Mouse (Mus musculus): ENCODE results near the gene Tbk1. TPM values are rescaled to one million over a fixed set of nuclear protein-coding genes. Genes with fewer than 3 reads are reported as not detected.

Gene Tbk1
- total RNA-seq, 2 experiments from 2014 or later, result 20.7 to 24.8 TPM

- no peak for DNase-seq (ENCODE audit: low spot score in 2 of 2)
Observed at GRCm38 (mm10) chr10:121596580-121596979, 10.0 kb upstream of the Tbk1 start.

GRCm38 (mm10) chr10:121591106-121591505 lies 4.5 kb upstream of the Tbk1 start:
- DNase-seq (ENCODE audit: low spot score in 2 of 2), result no peak

GRCm38 (mm10) chr10:121587371-121587840 lies 819 bp upstream of the Tbk1 start:
- DNase-seq (ENCODE audit: low spot score in 2 of 2), result no peak

- DNase-seq (ENCODE audit: low spot score in 2 of 2), result no peak
Observed at GRCm38 (mm10) chr10:121585791-121586642, 570 bp downstream of the Tbk1 start.

- no peak for DNase-seq (ENCODE audit: low spot score in 2 of 2)
Observed at GRCm38 (mm10) chr10:121585056-121585790, 1.4 kb downstream of the Tbk1 start.

GRCm38 (mm10) chr10:121584033-121584432 lies 2.6 kb downstream of the Tbk1 start:
- no peak for DNase-seq (ENCODE audit: low spot score in 2 of 2)

GRCm38 (mm10) chr10:121583016-121583415 lies 3.6 kb downstream of the Tbk1 start:
- DNase-seq (ENCODE audit: low spot score in 2 of 2), result no peak

- no peak for DNase-seq (ENCODE audit: low spot score in 2 of 2)
Observed at GRCm38 (mm10) chr10:121582287-121582686, 4.3 kb downstream of the Tbk1 start.

- no peak for DNase-seq (ENCODE audit: low spot score in 2 of 2)
Observed at GRCm38 (mm10) chr10:121581405-121581804, 5.2 kb downstream of the Tbk1 start.

GRCm38 (mm10) chr10:121580381-121580780 lies 6.2 kb downstream of the Tbk1 start:
- no peak for DNase-seq (ENCODE audit: low spot score in 2 of 2)

GRCm38 (mm10) chr10:121576372-121576771 lies 10.2 kb downstream of the Tbk1 start:
- no peak for DNase-seq (ENCODE audit: low spot score in 2 of 2)

GRCm38 (mm10) chr10:121571511-121572147 lies 15.0 kb downstream of the Tbk1 start:
- DNase-seq (ENCODE audit: low spot score in 2 of 2), result no peak

GRCm38 (mm10) chr10:121571031-121571430 lies 15.6 kb downstream of the Tbk1 start:
- no peak for DNase-seq (ENCODE audit: low spot score in 2 of 2)

GRCm38 (mm10) chr10:121569796-121570195 lies 16.8 kb downstream of the Tbk1 start:
- no peak for DNase-seq (ENCODE audit: low spot score in 2 of 2)

GRCm38 (mm10) chr10:121569001-121569589 lies 17.5 kb downstream of the Tbk1 start:
- no peak for DNase-seq (ENCODE audit: low spot score in 2 of 2)

GRCm38 (mm10) chr10:121568534-121568933 lies 18.1 kb downstream of the Tbk1 start:
- DNase-seq (ENCODE audit: low spot score in 2 of 2), result no peak

GRCm38 (mm10) chr10:121568026-121568425 lies 18.6 kb downstream of the Tbk1 start:
- no peak for DNase-seq (ENCODE audit: low spot score in 2 of 2)

- DNase-seq (ENCODE audit: low spot score in 2 of 2), result no peak
Observed at GRCm38 (mm10) chr10:121564447-121564846, 22.1 kb downstream of the Tbk1 start.

GRCm38 (mm10) chr10:121558231-121558630 lies 28.4 kb downstream of the Tbk1 start:
- no peak for DNase-seq (ENCODE audit: low spot score in 2 of 2)

- DNase-seq (ENCODE audit: low spot score in 2 of 2), result no peak
Observed at GRCm38 (mm10) chr10:121556263-121556662, 30.3 kb downstream of the Tbk1 start.

GRCm38 (mm10) chr10:121550334-121550733 lies 36.3 kb downstream of the Tbk1 start:
- no peak for DNase-seq (ENCODE audit: low spot score in 2 of 2)
